Mouse (Mus musculus) B cell, adult 62 days (primary cell): ENCODE data around the gene Calb2. TPM values are rescaled to one million over a fixed set of nuclear protein-coding genes. Genes with fewer than 3 reads are reported as not detected.

Source experiments
- total RNA-seq: library from RNA; stranded (reverse); gene quantifications from 4 replicates; pipeline ENCODE4 v1.2.4, GENCODE M21; 2023

The Calb2 gene
- total RNA-seq: not detected in 4 replicates

GRCm38 (mm10) chr8:110168046-110168445, at the start of gene Calb2:
Gene Calb2 (minus strand): TSS chr8:110168210.

GRCm38 (mm10) chr8:110215365-110215764, 47.4 kb upstream of the Calb2 start, which contains the start of gene Cmtr2:
Gene Cmtr2 (plus strand): TSS chr8:110215665.

GRCm38 (mm10) chr8:110102653-110103052, 65.4 kb downstream of the Calb2 start, which contains the start of gene Gm17720:
Gene Gm17720 (minus strand): TSS chr8:110102753.

GRCm38 (mm10) chr8:110100907-110101306, 67.1 kb downstream of the Calb2 start, which contains the start of gene Gm21964:
Gene Gm21964 (plus strand): TSS chr8:110101207.

Other genes starting within 250 kb of the Calb2 start
- gene Marveld3, start 206.0 kb downstream of the Calb2 start, total RNA-seq: not detected in 4 replicates
- not detected in 4 replicates for gene Tat, start 177.8 kb downstream of the Calb2 start, total RNA-seq
- gene Chst4, start 128.5 kb downstream of the Calb2 start, total RNA-seq: not detected in 4 replicates
- 5.2 to 7.2 TPM (median 6.8 TPM) in 4 replicates for gene Zfp612, start 88.5 kb downstream of the Calb2 start, total RNA-seq
- gene Gm21964, start 67.0 kb downstream of the Calb2 start, total RNA-seq: not detected in 4 replicates
- not detected in 4 replicates for gene Gm17720, start 65.5 kb downstream of the Calb2 start, total RNA-seq
- gene Cmtr2, start 47.5 kb upstream of the Calb2 start, total RNA-seq: 14.2 to 17.7 TPM (median 16.1 TPM) in 4 replicates
- not detected in 4 replicates for gene Hydin, start 98.8 kb upstream of the Calb2 start, total RNA-seq